Mouse (Mus musculus) cerebellum, postnatal 10 days (tissue): ENCODE measurements around the gene Commd1.
A peak's percentile ranks its signal among the peaks of the same experiment; 100 is the strongest.

Experiments
- DNase-seq, 2 experiments: peaks; one replicate each; pipeline ENCODE4 v3.0.0; 2021; ENCODE audit warnings: mixed read lengths in 2 of 2

Commd1 gene

DNA sequence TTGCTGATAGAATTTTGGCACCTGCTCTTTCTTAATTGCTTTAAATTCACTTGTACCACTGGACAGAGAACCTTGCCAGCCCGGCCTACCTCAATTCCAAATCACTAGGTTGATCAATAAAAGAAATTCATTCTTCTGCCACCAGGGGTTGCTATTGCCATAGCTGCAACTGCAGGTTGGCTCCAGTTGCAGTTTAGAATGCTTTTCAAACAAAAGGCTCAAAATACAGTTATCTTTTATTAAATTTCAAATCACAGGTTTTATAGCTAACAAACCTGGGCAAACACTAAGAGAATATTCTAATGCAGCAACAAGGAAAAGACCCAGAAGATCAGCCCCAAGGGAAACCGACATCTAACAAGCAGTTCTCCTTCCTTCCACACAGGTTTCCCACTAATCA lies 5.2 kb upstream of the Commd1 start:
- peak; percentile 68 to 90 for DNase-seq

DNA sequence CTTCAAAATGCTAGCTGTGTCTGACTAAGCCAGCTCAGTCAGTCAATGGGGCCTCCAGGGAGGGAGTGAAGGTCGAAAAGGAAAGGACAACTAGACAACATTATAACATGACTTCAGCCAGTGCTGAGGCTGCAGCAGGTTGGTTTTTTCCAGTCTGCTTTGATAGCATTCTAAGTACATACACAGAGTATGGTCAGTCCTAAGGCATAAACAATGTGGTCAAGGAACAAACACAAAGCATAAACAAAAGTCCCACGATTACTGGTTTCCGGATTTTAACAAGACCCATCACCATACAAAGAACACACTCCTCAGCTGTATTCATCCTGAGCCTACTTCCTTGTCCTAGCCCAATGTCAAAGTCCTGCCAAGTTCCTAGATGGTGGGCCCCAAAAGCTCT lies 3.3 kb upstream of the Commd1 start:
- DNase-seq, result no peak

DNA sequence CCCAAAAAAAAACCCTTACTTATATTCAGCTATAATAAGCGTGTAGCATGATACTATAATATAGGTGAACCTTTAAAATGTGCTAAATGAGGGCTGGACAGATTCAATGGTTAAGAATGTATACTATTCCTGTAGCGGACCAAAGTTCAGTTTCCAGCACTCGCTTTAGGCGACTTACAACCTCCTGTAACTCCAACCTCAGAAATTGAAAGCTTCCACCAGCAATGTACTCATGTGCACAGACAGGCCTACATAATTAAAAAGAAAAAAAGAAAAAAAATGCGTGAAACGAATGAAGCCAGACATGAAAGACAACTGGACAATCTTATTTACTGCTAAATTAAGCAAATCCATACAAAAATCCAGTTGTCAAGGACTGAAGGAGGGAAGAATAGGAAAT lies 664 bp upstream of the Commd1 start:
- DNase-seq, result no peak

DNA sequence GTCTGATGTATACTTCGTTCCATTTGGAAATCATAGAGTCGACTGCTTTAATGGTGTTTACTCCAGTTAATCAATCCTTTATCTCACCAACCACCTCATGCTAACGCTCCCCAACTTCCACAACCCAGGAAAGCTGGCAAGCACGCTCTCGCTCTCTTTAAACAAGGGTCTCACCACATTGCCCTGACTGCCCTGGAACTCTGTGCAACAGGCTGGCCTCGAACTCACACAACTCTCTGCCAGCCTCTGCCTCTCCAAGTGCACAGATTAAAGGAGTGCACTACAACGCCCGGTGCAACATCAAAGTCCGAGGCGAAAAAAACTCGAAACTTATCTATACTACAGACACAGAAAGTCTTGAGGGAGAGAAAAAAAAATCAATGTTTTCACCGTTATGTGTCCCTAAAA lies 635 bp downstream of the Commd1 start:
- peak in 1 of 2 experiments; percentile 32 for DNase-seq

DNA sequence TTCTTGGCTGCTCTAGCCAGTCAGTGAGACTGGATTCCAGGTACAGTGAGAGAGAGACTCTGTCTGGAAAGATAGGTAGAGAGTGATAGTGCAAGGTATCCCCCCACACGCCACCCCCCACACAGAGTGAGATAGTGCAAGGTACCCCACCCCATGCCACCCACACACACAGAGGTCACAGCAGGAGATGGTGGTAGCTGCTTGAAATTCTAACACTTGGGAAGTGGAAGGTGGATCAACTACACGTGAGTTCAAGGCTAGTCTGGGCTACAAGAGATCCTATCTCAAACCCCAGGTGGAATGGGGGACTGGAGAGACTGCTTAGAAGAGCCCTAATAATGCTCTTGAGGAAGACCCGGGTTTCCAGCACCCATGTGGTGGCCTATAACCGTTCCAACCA lies 1.1 kb downstream of the Commd1 start:
- peak in 1 of 2 experiments; percentile 17 for DNase-seq

DNA sequence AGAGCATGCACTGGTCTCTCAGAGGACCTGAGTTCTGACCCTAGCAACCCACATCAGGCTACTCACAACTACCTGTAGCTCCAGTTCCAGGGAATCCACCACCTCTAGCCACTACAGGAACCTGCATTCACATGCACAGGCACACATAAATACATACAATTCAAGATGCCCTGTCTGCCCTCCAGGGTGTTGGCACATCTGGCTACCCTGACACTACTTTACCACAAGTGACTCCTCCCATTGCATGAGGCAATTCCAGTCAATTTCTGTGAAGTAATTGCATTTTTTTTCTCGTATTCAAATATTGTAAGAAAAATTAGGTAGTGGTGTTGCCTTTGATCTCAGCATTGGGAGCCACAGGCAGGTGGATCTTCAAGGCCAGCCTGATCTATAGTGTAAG lies 3.0 kb downstream of the Commd1 start:
- no peak for DNase-seq

DNA sequence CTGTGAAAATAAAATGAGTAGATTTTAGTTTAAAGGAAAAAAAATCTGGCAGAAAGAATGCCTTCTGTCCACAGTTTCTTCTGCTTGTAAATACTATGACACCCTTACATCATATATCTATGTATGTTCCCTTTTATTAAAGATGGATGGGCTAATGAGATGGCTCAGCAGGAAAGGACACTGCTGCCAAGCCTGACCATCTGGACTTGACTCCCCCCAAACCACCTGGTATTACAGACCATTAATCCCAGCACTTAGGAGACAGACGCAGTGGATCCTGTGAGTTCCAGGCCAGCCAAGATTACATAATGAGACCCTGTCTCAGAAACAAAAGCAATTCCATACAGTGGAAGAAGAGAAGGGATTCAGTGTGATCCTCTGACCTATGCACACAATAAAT lies 3.5 kb downstream of the Commd1 start:
- DNase-seq, result peak; percentile 87 to 90

DNA sequence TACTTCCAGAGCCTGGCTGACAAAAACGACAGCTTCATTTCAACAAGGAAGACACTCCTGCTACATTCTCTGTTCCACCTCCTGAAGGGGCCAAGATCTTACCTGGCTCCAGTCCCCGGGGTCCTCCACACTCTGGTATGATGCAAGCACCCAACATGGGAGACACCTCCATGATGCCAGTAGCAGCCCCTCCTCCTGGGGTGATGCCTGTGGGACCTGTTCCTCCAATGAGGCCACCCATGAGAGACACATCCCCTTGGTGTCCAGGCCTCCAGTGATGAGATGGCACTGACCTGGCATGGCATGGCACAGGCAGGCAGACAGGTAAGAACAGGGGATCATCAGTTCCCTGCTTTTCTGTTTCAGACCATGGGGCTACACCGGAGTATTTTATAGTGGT lies 4.0 kb downstream of the Commd1 start:
- DNase-seq, result peak; percentile 28 to 35

DNA sequence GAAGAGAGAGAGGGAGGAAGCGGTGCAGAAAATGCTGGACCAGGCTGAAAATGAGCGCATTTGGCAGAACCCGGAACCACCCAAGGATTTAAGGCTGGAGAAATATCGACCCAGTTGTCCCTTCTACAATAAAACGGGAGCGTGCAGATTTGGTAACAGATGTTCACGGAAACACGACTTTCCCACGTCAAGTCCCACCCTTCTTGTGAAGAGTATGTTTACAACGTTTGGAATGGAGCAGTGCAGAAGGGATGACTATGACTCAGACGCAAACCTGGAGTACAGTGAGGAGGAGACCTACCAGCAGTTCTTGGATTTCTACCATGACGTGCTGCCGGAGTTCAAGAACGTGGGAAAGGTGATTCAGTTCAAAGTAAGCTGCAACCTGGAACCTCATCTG lies 8.6 kb downstream of the Commd1 start:
- DNase-seq, result peak in 1 of 2 experiments; percentile 28

DNA sequence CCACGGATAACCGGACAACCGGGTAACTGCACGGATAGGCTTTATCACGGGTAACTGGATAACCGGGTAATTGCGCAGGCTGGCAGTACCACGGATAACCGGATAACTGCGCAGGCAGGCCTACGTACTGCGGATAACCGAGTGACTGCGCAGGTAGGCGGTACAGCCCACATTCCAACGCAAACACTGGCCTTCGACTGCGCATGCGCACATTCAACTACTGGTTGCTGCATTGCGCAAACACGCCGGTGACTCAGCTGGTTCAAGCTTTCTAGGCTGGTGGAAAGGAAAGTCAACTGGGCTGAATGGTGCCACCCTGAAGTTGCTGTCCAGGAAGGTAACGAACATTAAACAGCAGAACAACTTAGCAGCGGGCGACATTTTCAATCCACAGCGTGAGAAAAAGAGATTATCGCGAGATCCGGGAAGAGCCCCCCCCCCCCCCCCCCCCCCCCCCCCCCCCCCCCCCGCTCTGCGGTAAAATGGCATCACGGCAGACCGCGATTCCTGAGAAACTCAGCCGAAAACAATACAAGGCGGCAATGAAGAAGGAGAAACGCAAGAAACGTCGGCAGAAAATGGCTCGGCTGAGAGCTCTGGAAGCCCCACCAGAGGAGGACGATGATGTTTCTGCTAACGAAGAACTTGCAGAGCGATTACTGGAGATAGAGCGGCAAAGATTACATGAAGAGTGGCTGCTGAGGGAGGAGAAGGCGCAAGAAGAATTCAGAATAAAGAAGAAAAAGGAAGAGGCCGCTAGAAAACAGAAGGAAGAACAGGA lies 9.2 kb downstream of the Commd1 start:
- DNase-seq, result peak; percentile 83 to 85

DNA sequence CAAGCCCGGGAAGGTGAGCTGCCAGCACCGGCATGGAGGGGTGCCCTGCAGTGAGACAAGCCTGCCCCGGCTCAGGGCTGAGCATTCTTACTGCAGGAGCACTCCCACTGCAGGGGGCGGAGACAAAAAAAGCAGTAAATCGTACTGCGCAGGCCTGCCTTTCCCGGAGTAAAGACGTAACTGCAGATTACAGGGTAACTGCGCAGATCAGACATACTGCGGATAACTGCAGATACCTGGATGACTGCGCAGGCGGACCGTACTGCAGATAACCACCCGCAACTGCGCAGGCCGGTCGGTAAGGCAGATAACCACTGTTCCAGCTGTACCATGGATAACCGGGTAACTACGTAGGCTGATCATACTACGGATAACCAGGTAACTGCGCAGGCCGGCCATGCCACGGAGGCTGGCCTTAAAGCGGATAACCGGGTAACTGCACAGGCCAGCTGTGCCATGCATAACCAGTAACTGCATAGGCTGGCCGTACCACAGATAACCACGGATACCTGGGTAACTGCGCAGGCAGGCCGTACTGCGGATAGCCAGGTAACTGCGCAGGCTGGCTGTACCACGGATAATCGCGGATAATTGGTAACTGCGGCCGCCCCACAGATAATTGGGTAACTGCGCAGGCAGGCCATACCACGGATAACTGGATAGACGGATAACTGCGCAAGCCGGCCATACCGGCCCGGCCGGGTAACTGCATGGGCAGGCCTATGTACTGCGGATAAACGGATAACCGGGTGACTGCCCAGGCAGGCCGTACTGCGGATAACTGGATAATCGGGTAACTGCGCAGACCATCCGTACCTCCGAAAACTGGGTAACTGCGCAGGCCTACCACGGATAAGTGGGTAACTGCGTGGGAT lies 10.1 kb downstream of the Commd1 start, which contains the start of gene Zrsr1:
Gene Zrsr1, plus strand, starts transcription at position 171 of the 875 bp plus-strand sequence.
- DNase-seq, result peak; percentile 71 to 78

DNA sequence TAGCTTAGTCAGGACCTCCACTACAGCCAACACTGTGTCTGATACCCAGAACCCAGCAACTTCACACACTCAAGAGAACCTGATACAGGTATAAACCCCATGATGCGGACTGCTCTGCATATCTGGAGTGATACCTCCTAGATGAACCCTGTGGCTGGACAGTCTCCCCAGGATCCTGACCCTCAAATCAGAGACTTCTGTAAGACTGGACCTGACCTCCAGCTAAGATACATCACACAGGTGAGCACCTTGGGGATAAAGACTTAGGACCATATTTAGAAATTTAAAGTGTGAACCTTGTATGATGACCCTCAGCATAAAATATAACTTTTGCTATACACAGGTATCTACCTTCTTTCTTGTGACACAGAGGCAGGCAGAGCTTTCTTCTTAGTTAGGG lies 11.6 kb downstream of the Commd1 start:
- DNase-seq, result no peak

DNA sequence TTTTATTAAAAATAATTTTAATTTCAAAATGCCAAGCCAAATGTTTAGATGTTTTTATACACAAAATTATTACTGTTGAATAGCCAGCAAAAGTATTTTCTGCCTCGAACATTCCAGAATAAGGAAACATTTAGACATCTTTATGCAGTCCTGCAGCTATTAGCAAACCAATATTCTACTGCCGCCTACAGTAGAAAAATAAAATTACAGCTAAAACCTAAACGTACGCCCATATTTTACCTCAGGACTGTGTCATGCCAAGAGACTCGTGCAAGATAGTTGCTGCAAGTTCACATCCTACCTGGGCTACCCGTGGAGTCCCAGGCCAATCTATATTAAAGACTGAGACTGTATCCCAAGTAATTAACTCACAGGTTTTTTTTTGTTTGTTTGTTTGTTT lies 12.7 kb downstream of the Commd1 start:
- peak in 1 of 2 experiments; percentile 62 for DNase-seq

DNA sequence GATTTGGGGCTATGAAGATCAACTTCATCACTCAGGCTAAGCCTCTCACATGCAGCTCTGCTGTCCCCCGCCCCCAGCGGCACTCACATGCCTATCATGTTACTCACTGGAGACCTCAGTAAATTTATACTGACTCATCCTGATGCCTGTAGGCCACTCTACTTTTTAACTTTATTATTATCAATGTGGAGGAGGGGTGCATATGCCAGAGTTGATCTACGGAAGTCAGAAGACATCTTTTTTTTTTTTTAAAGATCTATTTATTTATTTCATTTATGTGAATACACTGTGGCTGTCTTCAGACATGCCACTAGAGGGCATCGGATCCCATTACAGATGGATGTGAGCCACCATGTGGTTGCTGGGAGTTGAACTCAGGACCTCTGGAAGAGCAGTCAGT lies 16.7 kb downstream of the Commd1 start:
- no peak for DNase-seq

DNA sequence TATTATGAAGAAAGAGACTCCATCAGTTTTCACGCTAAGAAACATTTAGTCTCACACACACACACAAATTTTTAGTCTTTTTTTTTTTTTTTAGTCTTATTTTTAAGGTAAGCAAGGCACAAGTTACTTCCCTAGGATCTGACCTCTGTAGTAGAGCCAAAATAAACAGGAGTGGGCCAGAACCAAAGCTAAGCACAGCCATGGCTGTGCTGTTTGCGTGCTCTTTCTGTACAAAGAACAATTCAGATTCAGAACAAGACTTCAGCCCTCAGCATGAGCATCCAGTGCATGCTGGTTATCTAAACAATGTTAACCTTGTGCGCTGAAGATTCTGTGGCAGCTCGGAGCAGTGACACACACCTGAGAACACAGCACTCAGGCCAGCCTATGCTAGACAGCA lies 17.8 kb downstream of the Commd1 start:
- no peak for DNase-seq

DNA sequence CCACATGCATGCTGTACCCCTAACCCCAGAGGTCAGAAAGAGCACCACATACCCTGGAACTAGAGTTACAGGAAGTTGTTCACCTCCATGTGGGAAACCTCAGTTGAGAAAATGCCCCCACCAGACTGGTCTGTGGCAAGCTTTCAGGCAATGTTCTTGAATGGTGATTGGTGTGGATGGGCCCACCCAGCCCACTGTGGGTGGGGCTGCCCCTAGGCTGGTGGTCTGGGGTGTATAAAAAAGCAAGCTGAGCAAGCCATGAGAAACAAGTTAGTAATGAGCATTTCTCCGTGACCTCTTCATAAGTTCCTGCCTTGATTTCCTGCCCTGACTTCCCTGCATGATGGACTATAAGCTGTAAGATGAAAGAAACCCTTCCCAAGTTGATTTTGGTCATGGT lies 20.1 kb downstream of the Commd1 start:
- DNase-seq, result no peak

DNA sequence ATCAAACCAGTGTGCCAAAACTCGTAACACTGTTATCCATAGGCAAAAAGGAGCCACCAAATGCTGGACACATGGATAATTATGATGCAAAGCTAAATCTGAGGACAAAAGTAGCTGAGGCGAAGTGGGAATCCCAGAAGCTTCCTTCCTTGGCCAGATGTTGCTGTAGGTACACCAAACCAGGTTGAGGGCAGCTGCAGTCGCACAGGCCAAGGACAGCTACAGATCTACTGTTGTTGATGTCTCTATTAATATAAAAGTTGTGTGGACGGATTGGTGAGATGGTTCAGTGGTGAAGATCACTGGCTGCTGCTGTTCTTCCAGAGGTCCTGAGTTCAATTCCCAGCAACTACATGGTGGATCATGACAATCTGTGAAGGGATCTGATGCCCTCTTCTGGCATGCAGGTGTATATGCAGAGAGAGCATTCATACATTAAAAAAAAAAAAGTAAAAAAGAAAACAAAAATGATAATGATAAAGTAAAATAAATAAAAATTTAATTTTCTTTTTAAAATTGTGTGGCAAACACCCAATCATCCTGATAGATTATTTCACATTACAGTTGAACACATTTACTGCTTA lies 24.3 kb downstream of the Commd1 start:
- DNase-seq, result no peak

DNA sequence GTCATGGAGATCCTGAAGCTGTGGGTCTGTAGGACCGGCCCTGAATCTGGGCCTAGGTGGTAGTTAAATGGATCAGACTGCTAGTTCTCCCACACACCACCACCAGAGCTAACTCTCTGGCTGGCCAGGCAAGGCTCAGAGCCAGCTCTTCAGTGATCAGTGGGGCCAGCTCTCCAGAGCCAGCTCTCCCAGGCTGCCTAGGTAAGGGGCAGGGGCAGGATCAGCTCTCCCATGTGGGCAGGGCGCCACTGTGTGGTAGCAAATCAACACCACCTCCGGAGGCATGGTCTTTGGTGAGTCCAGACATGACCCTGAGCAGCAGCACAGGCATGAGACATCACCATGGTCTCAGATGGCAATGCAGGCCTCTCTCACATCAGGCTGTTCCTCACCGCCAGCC lies 25.4 kb downstream of the Commd1 start:
- DNase-seq, result peak; percentile 55 to 74

DNA sequence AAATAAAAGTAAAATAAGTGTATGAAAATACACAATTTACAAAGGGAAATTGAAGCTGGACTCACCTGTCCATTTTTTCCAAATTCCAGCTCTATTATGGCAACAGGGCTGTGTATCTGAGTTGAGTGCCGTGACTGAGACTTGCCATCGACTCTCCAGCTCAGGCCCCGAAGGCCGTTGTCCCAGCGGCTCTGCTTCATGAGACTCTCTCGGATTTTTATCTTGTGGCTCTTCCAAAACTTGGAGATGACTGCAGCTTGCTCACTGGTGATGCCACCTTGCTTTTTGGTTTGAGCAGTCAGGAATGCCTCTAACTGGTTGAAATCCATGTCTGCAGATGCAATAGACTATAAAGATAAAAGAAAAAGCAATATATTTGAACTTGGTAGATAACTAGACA lies 25.8 kb downstream of the Commd1 start:
- DNase-seq, result no peak

DNA sequence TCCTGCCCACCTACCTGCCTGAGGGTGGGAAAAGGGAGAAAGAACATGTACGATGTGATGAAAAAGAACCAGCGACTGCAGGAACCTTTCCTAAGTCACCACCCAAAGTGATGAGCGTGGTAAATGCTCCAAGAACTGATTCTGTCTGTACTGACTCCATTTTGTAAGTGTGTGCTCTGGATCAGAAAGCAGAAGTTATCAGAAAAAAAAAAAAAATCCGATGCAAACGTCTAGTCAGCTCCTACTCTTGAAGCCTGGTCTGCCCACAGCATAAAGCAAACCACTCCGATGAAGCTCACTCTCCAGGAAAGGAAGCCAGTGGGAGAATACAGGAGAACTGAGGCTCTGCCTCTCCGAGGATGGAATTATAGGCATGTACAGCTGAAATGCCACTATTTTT lies 29.5 kb downstream of the Commd1 start:
- no peak for DNase-seq

DNA sequence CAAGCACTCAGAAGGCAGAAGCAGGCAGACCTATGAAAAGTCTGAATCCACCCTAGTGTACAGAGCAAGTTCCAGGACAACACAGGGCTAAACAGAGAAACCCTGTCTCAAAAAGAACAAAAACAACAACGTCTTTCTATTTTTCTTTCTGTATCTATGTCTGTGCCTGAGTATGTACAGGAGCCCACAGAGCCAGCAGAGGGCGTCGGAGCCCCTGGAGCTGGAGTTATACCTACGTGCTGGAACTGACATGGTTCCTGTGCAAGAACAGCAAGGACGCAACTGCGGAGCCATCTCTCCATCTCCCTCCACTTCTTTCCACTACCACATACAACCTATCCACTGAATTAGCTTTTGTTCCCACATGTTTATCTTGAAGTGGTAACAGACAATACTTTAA lies 32.1 kb downstream of the Commd1 start:
- no peak for DNase-seq

DNA sequence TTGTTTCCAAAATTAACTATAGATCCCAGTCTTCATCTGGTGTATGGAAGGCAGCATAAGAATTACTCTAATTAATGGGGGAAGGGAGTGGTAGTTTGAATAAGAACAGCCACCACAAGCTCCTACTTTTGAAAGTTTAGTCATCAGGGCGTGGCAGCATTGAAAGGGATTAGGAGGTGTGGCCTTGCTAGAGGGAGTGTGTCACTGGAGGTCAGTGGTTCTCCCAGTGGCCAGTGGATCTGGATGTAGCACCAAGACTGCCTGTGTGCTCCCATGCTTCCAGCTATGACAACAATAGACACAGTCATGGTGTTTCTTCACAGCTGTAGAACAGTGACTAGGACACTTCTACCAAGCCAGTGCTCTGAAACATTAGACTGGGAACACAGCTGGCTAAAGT lies 33.1 kb downstream of the Commd1 start:
- DNase-seq, result no peak

DNA sequence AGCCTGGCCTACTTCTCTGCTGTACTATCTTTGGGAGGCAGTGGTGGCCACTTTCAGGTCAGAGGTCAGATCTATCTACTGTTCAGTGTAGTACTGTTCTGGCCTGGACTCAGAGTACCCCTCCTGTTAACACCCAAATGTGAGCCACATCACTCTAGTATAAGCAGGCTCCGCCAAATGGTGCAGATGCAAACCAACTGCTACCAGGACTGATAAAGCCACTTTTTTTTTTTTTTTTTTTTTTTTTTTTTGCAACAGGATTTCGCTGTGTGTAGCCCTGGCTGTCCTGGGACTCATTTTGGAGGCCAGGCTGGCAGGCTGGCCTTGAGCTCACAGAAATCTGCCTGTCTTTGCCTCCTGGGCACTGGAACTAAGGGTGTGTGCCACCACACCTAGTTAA lies 43.2 kb downstream of the Commd1 start:
- no peak for DNase-seq
